Mouse (Mus musculus) heart, embryonic 12.5 days (tissue): ENCODE data around the gene Pfas. TPM values are rescaled to one million over a fixed set of nuclear protein-coding genes. Genes with fewer than 3 reads are reported as not detected.

Experiments
- ATAC-seq: fragments of 200-750 bp; cut with Nextera tagmentation; 2 replicates; pipeline ENCODE4 v1.8.0; 2017; ENCODE audit warnings: moderate TSS enrichment, moderate library complexity; ENCODE audit not compliant: insufficient number of reproducible peaks, low FRiP score
- H3K27ac ChIP-seq: fragments of 300-500 bp; sonication (generic); 2 replicates; pipeline ENCODE4 v1.5.1; 2016; ENCODE audit warnings: mild to moderate bottlenecking, moderate library complexity; ENCODE audit not compliant: poor library complexity, severe bottlenecking
- H3K27me3 ChIP-seq: fragments of 300-500 bp; sonication (generic); replicated peaks from 2 replicates; pipeline ENCODE4 v1.6.1; 2016; ENCODE audit warnings: mild to moderate bottlenecking, moderate library complexity
- H3K36me3 ChIP-seq: fragments of 300-500 bp; sonication (generic); 2 replicates; pipeline ENCODE4 v1.6.1; 2016; ENCODE audit warnings: mild to moderate bottlenecking, moderate library complexity
- H3K4me1 ChIP-seq: fragments of 300-500 bp; sonication (generic); replicated peaks from 2 replicates; pipeline ENCODE4 v1.6.1; 2016; ENCODE audit warnings: mild to moderate bottlenecking
- H3K4me2 ChIP-seq: fragments of 300-500 bp; sonication (generic); 2 replicates; pipeline ENCODE4 v1.6.1; 2016; ENCODE audit warnings: mild to moderate bottlenecking, moderate library complexity
- H3K4me3 ChIP-seq: fragments of 300-500 bp; sonication (generic); 2 replicates; pipeline ENCODE4 v1.5.1; 2016; ENCODE audit warnings: mild to moderate bottlenecking
- H3K9ac ChIP-seq: fragments of 300-500 bp; sonication (generic); 2 replicates; pipeline ENCODE4 v1.6.1; 2016; ENCODE audit warnings: mild to moderate bottlenecking, moderate library complexity
- H3K9me3 ChIP-seq: fragments of 300-500 bp; sonication (generic); replicated peaks from 2 replicates; pipeline ENCODE4 v1.6.1; 2016; ENCODE audit warnings: mild to moderate bottlenecking, moderate library complexity
- WGBS: fragments of 180-500 bp; shearing (Covaris S2); methylation state at CpG from one replicate; pipeline ENCODE4 v1.1.7; 2016; 5-methylcytosine and 5-hydroxymethylcytosine counted together
- polyA plus RNA-seq: library from polyadenylated mRNA; unstranded; fragments of >200 nt; fragmentation: Nextera tagmentation; extraction: Ambion mirVana; gene quantifications from 2 replicates; pipeline ENCODE4 v1.2.1, GENCODE M21; 2016

Gene Pfas
- polyA plus RNA-seq, 1 experiment from 2014 or later, result 21.5 TPM

DNA sequence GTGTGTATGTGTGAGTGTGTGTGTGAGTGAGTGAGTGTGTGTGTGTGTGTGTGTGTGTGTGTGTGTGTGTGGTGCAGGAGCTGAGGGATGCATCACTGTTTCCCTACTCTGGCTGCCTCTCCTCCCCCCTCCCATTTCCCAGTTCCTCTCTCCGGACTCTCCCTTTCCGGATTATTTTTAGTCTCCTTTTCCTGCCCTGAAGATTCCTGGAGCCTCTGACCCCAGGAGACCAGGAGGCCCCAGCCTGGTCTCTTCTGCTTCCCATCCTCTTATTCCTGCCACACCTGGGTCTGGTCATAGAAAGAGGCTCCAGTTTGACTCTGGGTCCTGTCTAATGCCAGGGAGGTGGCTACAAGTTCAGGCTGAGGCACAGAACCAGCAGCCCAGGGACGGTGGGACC, 52.2 kb downstream of the Pfas start:
- 0 out of 2 replicates have a peak, but pooled peaks cover under 1% of the 10 kb centered on the region for H3K36me3 ChIP-seq
- H3K4me2 ChIP-seq, result peak overlapping the region; percentile 76
- peaks cover 46% of the 10 kb centered on the region for H3K27me3 ChIP-seq
- peak overlapping the region; percentile 42 for H3K9ac ChIP-seq
- peak; percentile 27 for ATAC-seq
- H3K9me3 ChIP-seq, result no peaks in the 10 kb centered on the region
- H3K4me3 ChIP-seq, result peak overlapping the region; percentile 44
- 13% methylated on average over 3 of the region's 3 CpGs for WGBS
- peak overlapping the region; percentile 79 for H3K27ac ChIP-seq
- peaks cover 33% of the 10 kb centered on the region for H3K4me1 ChIP-seq

DNA sequence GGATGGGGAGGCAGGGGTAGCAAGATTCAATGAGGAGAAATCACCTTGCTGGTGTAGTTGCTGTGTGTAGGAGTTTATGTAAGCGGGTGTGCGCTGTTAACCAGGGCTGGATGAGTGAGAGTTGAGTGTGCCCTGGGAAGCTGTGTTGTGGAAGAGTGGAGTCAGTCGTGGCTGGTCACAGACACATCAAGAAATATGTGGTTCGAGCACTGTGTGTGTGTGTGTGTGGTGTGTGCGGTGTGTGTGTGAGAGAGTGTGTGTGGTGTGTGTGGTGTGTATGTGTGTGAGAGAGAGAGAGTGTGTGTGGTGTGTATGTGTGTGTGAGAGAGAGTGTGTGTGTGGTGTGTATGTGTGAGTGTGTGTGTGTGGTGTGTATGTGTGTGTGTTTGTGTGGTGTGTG, 52.8 kb downstream of the Pfas start:
- ATAC-seq, result 0 out of 2 replicates have a peak, but pooled peaks have one; percentile 7
- WGBS, result 57% methylated on average over 5 of the region's 5 CpGs
- peak overlapping the region; percentile 42; the same call in 1 of the 2 replicates for H3K9ac ChIP-seq

DNA sequence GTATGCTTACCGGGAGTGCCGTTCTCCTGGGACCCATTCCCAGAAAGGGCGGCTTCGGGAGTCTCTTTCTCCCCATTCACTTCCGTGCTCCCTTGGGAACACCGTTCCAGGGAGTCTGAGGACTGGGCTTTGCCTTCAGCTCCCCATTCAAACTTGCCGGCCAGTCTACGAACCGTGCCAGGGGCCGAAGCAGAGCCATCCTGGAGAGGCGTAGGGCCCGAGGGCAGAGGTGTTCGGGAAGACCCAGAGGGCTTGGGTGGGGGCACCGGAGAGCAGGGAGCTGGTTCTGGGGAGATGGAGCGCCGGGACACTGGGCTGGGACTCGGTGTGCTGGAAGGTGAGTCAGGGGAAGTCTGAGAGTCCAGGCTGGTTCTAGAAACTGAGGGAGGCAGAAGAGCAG, 53.9 kb downstream of the Pfas start:
- 2% methylated on average over 17 of the region's 17 CpGs for WGBS
- no peak for ATAC-seq
- peak overlapping the region; percentile 68 for H3K9ac ChIP-seq
- peaks cover 51% of the 10 kb centered on the region for H3K27me3 ChIP-seq
- H3K27ac ChIP-seq, result no peak overlapping the region
- peaks cover 33% of the 10 kb centered on the region for H3K4me1 ChIP-seq
- no peaks in the 10 kb centered on the region for H3K9me3 ChIP-seq
- peak overlapping the region; percentile 48 for H3K4me3 ChIP-seq
- 0 out of 2 replicates have a peak, but pooled peaks cover 4% of the 10 kb centered on the region for H3K36me3 ChIP-seq
- peak overlapping the region; percentile 76 for H3K4me2 ChIP-seq

More for the DNA sequence above, 52.8 kb downstream of the Pfas start:
- Histone ChIP-seq H3K4me3 (peak overlapping the region; percentile 48), H3K36me3 (0 out of 2 replicates have a peak, but pooled peaks cover 4% of the 10 kb centered on the region), H3K27me3 (peaks cover 47% of the 10 kb centered on the region), H3K4me1 (peaks cover 33% of the 10 kb centered on the region), H3K27ac (peak overlapping the region; percentile 36), H3K9me3 (no peaks in the 10 kb centered on the region), H3K4me2 (peak overlapping the region; percentile 76)

DNA sequence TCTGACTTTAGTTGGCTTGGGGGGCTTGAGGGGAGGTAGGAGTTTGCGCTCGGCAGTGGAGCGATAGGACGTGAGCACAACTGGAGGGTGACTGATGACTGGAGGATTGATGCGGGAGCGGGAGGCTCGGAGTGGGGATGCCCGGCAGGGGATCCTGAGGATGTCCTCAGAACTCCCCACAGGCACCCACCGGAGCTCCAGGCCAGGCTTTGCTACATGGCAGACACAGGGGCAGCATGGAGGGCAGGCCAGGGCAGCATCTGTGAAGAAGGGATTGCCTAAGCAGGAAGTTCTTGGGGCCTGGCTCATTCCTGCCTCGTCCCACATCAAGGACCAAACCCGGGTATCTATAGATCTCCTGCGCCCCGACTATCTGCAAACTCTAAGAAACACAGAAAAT, 54.4 kb downstream of the Pfas start:
- Histone ChIP-seq H3K4me3 (peak overlapping the region; percentile 48), H3K4me2 (peak overlapping the region; percentile 76), H3K9me3 (no peaks in the 10 kb centered on the region), H3K4me1 (peaks cover 33% of the 10 kb centered on the region), H3K27me3 (peaks cover 51% of the 10 kb centered on the region), H3K27ac (no peak overlapping the region), H3K9ac (peak overlapping the region; percentile 64), H3K36me3 (peaks cover 4% of the 10 kb centered on the region; the same call in 1 of the 2 replicates)
- no peak for ATAC-seq
- WGBS, result 13% methylated on average over 13 of the region's 13 CpGs

DNA sequence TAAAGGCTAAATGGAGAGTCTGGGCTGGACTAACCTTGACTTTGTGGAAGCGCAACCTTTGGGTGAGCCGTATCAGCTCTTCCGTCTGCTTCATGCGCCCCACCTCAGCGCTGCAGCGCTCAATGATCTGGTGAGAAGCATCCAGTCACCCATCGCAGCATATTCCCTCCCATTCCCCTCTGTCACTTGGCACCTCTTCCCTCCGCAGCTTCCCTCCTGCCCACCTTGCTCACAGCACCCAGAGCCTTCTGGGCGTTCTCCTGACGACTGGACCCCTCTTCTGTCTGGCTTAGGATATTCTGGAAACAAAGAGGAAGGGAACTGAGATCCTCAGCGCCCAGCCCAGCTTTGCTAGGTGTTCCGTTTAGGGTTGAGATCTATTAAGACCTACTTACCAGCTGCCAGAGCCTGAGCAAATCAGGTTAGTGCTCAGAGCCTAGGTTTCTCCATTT, 60.7 kb downstream of the Pfas start:
- Histone ChIP-seq H3K27ac (no peak overlapping the region), H3K4me3 (peak overlapping the region; percentile 41), H3K9ac (peak overlapping the region; percentile 44), H3K9me3 (no peaks in the 10 kb centered on the region), H3K36me3 (peaks cover 8% of the 10 kb centered on the region), H3K27me3 (peaks cover 17% of the 10 kb centered on the region), H3K4me1 (peaks cover 12% of the 10 kb centered on the region), H3K4me2 (peak overlapping the region; percentile 67)
- 21% methylated on average over 12 of the region's 12 CpGs for WGBS
- ATAC-seq, result no peak

DNA sequence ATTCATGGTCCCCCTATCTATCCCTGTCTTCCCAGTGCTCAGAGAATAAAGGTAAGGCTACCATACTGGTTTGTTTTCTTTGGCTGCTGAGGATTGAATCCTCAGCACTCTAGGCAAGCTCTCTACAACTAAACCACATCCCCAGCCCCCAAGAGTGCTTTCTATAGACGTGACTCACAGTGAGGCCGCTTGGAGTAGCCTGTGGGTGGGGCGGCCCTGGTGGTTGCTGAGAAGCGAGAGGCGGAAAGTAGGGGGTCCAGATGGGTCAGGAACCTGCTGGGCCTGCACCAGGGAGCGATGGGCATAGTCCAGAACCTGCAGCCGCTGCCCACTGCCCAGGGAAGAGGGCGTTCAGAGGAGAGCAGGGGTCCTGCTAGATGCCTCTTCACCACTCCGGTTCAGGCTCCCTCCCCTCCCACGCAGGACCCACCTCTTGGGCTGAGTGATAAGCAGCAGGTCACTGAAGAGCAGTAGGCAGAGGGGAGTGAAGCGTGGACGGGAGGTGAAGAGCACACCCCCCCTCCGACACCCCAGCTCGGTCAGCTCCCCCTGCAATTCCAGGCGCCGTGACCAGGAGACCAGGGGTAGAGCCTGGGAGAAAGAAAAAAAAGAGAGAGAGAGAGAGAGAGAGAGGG, 61.3 kb downstream of the Pfas start:
- peak overlapping the region; percentile 41 for H3K4me3 ChIP-seq
- H3K9me3 ChIP-seq, result no peaks in the 10 kb centered on the region
- peak overlapping the region; percentile 44 for H3K9ac ChIP-seq
- peaks cover 8% of the 10 kb centered on the region for H3K36me3 ChIP-seq
- H3K27me3 ChIP-seq, result peaks cover 13% of the 10 kb centered on the region
- peaks cover 12% of the 10 kb centered on the region for H3K4me1 ChIP-seq
- H3K27ac ChIP-seq, result no peak overlapping the region
- peak overlapping the region; percentile 67 for H3K4me2 ChIP-seq
- 0 out of 2 replicates have a peak, but pooled peaks have one; percentile 47 for ATAC-seq
- WGBS, result 24% methylated on average over 16 of the region's 16 CpGs

DNA sequence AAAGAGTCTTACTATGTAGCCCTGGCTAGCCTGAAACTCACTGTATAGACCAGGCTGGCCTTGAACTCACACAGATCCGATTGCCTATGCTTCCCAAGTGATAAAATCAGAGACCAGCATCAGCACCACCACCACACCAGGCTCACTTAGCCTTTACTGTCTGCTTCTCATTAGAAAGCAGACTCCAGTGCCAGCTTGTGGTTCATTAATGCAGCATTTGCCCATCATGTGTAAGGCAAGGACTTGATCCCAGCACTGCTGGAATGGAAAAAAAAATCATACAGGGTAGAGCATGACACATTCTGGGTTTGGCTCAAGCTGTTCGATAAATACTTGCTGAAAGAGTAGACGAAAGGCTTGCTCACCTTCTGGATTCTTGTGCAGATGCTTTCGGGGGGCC, 62.3 kb downstream of the Pfas start:
- Histone ChIP-seq H3K4me1 (peaks cover 12% of the 10 kb centered on the region), H3K36me3 (peaks cover 6% of the 10 kb centered on the region), H3K27me3 (peaks cover 4% of the 10 kb centered on the region), H3K4me3 (no peak overlapping the region), H3K9ac (no peak overlapping the region), H3K9me3 (no peaks in the 10 kb centered on the region), H3K4me2 (no peak overlapping the region), H3K27ac (no peak overlapping the region)
- 84% methylated on average over 4 of the region's 4 CpGs for WGBS
- ATAC-seq, result no peak

DNA sequence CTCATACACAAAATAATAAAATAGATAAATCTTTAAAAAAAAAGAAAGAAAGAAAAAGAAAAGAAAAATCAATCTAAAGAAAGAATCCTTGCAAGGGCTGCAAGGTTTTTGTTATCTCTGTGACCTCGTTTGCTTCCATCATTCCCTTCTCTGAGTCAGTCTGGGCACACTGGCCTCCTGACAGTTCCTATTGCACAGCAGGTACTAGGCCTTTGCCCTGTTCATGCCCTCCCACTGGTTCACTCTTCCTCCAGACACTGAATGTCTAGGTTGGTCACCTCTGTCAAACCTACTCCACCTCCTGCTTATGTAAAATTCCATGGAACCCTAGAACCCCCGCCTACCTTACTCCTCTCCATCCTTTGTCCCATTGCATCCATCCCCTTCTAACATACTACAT, 63.0 kb downstream of the Pfas start:
- H3K4me2 ChIP-seq, result no peak overlapping the region
- no peak for ATAC-seq
- no peaks in the 10 kb centered on the region for H3K9me3 ChIP-seq
- peaks cover 4% of the 10 kb centered on the region; the same call in 1 of the 2 replicates for H3K27me3 ChIP-seq
- no peak overlapping the region for H3K4me3 ChIP-seq
- H3K9ac ChIP-seq, result no peak overlapping the region
- H3K27ac ChIP-seq, result no peak overlapping the region
- peaks cover 4% of the 10 kb centered on the region for H3K36me3 ChIP-seq
- 70% methylated on average over 2 of the region's 2 CpGs for WGBS
- peaks cover 17% of the 10 kb centered on the region for H3K4me1 ChIP-seq

DNA sequence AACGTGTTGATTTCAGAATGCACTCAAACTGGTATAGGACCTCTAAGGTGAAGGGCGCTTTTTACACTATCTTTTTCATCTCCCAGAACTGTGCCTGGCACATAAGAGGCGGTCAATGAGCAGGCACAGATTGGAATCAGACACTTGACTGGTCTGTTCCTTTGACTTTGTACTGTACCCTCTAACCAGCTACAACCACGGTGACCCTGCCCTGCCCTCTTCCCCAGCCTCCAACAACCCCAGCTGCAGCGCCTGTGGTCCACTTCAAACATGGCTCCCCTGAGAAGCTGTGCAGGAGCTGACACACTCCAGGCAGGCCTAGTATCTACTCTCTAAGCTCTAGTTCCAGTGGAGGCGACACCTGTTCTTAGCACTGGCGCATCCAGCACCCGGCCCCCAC, 65.5 kb downstream of the Pfas start:
- Histone ChIP-seq H3K9me3 (no peaks in the 10 kb centered on the region), H3K27me3 (no peaks in the 10 kb centered on the region), H3K36me3 (peaks cover 4% of the 10 kb centered on the region; the same call in 1 of the 2 replicates), H3K4me1 (peaks cover 18% of the 10 kb centered on the region), H3K4me3 (no peak overlapping the region), H3K9ac (no peak overlapping the region), H3K27ac (no peak overlapping the region), H3K4me2 (no peak overlapping the region)
- 80% methylated on average over 8 of the region's 8 CpGs for WGBS
- no peak for ATAC-seq

DNA sequence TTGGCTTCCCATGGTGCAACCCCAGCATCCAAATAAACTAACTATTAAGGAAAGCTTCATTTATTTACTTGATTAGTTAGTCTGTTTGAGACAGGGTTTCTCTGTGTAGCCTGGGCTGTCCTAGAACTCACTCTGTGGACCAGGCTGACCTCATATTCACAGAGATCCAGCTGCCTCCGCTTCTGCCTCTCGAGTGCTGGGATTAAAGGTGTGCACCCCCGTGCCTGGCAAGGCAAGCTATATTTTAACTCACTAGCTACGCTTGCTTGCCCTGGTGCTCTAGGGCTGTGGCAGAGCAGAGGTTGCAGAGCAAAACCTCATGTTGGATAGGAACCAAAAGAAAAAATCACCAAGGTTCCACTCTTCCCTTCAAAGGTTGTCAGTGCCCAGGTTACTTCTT, 67.7 kb downstream of the Pfas start:
- 70% methylated on average over 4 of the region's 4 CpGs for WGBS
- peaks cover 5% of the 10 kb centered on the region for H3K4me1 ChIP-seq
- H3K4me2 ChIP-seq, result peak overlapping the region; percentile 73
- no peak for ATAC-seq
- H3K9me3 ChIP-seq, result no peaks in the 10 kb centered on the region
- H3K27ac ChIP-seq, result no peak overlapping the region
- peak overlapping the region; percentile 56 for H3K4me3 ChIP-seq
- H3K36me3 ChIP-seq, result peaks cover 4% of the 10 kb centered on the region; the same call in 1 of the 2 replicates
- H3K27me3 ChIP-seq, result no peaks in the 10 kb centered on the region
- peak overlapping the region; percentile 69 for H3K9ac ChIP-seq

DNA sequence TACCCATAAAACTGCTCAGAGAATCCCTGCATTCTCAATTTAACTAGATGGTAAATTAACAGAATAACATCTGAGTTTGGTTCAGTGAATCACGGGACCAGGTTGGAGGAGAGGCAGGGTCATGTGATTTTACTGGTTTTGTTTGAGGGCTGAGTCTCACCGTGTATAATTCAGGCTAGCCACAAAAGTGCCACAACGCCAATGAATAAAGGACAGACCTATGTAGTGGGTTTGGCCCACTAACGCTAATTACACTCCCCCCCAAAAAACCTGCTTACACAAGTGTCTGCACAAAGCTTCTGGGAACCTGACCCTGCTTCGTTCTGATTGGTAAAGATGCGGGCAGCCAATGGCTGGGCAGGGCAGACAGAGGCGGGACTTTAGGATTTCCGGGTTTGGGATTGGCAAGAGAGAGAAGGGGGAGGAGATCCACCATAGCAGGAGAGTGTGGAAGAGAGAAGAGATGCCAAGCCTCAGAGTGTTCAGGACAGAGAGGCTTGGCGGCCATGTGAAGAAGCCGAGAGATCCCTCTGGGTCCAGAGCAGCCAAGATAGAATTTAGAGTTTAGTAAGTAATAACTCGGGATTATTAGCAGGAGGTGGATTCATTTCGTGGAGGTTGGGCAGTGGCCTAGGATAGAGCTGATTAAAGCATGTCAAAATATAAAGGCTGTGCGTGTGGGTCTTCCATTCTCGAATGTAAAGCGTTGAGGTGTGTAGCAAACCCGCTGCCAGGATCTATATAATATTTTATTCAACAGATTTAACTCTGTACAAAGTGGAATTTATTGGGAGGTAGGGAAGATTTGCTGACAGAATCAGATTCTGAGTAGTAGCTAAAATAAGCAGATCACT, 68.6 kb downstream of the Pfas start:
- H3K36me3 ChIP-seq, result peaks cover 1% of the 10 kb centered on the region; the same call in 1 of the 2 replicates
- peak overlapping the region; percentile 69 for H3K9ac ChIP-seq
- H3K9me3 ChIP-seq, result no peaks in the 10 kb centered on the region
- H3K4me1 ChIP-seq, result peaks cover 5% of the 10 kb centered on the region
- H3K27ac ChIP-seq, result peak overlapping the region; percentile 65
- ATAC-seq, result peak; percentile 96
- H3K4me2 ChIP-seq, result peak overlapping the region; percentile 73
- H3K4me3 ChIP-seq, result peak overlapping the region; percentile 56
- 5% methylated on average over 16 of the region's 16 CpGs for WGBS
- H3K27me3 ChIP-seq, result no peaks in the 10 kb centered on the region
